Mouse (Mus musculus): ENCODE data around the gene Snx17. TPM values are rescaled to one million over a fixed set of nuclear protein-coding genes. Genes with fewer than 3 reads are reported as not detected.

The Snx17 gene
- polyA plus RNA-seq, 1 experiment from 2014 or later, result 145 TPM

Other genes starting within 250 kb of the Snx17 start
- 2.1 and 3.3 TPM in 2 replicates for gene Cgref1, start 247.6 kb upstream of the Snx17 start, polyA plus RNA-seq (2015; fragmentation: Nextera tagmentation; extraction: Ambion mirVana)
- gene Preb, start 232.9 kb upstream of the Snx17 start, polyA plus RNA-seq (2015; fragmentation: Nextera tagmentation; extraction: Ambion mirVana), result 125 and 129 TPM in 2 replicates
- gene Tcf23, start 224.6 kb upstream of the Snx17 start, polyA plus RNA-seq (2015; fragmentation: Nextera tagmentation; extraction: Ambion mirVana), result 0.21 and 0.40 TPM in 2 replicates
- 170 and 172 TPM in 2 replicates for gene Atraid, start 144.9 kb upstream of the Snx17 start, polyA plus RNA-seq (2015; fragmentation: Nextera tagmentation; extraction: Ambion mirVana)
- 6.1 and 8.2 TPM in 2 replicates for gene Slc5a6, start 144.3 kb upstream of the Snx17 start, polyA plus RNA-seq (2015; fragmentation: Nextera tagmentation; extraction: Ambion mirVana)
- 19.8 and 23.7 TPM in 2 replicates for gene Cad, start 138.4 kb upstream of the Snx17 start, polyA plus RNA-seq (2015; fragmentation: Nextera tagmentation; extraction: Ambion mirVana)
- gene Dnajc5g, start 86.9 kb upstream of the Snx17 start, polyA plus RNA-seq (2015; fragmentation: Nextera tagmentation; extraction: Ambion mirVana), result not detected in 2 replicates
- gene Slc30a3, start 85.0 kb upstream of the Snx17 start, polyA plus RNA-seq (2015; fragmentation: Nextera tagmentation; extraction: Ambion mirVana), result 0.25 and 0.54 TPM in 2 replicates
- 0.65 and 2.3 TPM in 2 replicates for gene Trim54, start 76.5 kb upstream of the Snx17 start, polyA plus RNA-seq (2015; fragmentation: Nextera tagmentation; extraction: Ambion mirVana)
- gene Ucn, start 54.4 kb upstream of the Snx17 start, polyA plus RNA-seq (2015; fragmentation: Nextera tagmentation; extraction: Ambion mirVana), result not detected in 2 replicates
- gene Mpv17, start 39.0 kb upstream of the Snx17 start, polyA plus RNA-seq (2015; fragmentation: Nextera tagmentation; extraction: Ambion mirVana), result 59.0 and 61.3 TPM in 2 replicates
- gene Gm29609, start 13.3 kb upstream of the Snx17 start, polyA plus RNA-seq (2015; fragmentation: Nextera tagmentation; extraction: Ambion mirVana), result 1.5 and 1.9 TPM in 2 replicates
- 72.4 and 78.2 TPM in 2 replicates for gene Gtf3c2, start 13.1 kb upstream of the Snx17 start, polyA plus RNA-seq (2015; fragmentation: Nextera tagmentation; extraction: Ambion mirVana)
- gene Eif2b4, start 203 bp downstream of the Snx17 start, polyA plus RNA-seq (2015; fragmentation: Nextera tagmentation; extraction: Ambion mirVana), result 58.9 and 64.2 TPM in 2 replicates
- gene Zfp513, start 9.1 kb downstream of the Snx17 start, polyA plus RNA-seq (2015; fragmentation: Nextera tagmentation; extraction: Ambion mirVana), result 5.8 and 6.6 TPM in 2 replicates
- 122 and 126 TPM in 2 replicates for gene Ppm1g, start 27.5 kb downstream of the Snx17 start, polyA plus RNA-seq (2015; fragmentation: Nextera tagmentation; extraction: Ambion mirVana)
- gene Nrbp1, start 47.6 kb downstream of the Snx17 start, polyA plus RNA-seq (2015; fragmentation: Nextera tagmentation; extraction: Ambion mirVana), result 152 and 162 TPM in 2 replicates
- 0.57 and 0.60 TPM in 2 replicates for gene Gm9970, start 48.0 kb downstream of the Snx17 start, polyA plus RNA-seq (2015; fragmentation: Nextera tagmentation; extraction: Ambion mirVana)
- gene Krtcap3, start 58.5 kb downstream of the Snx17 start, polyA plus RNA-seq (2015; fragmentation: Nextera tagmentation; extraction: Ambion mirVana), result 38.9 and 40.8 TPM in 2 replicates
- gene Ift172, start 97.9 kb downstream of the Snx17 start, polyA plus RNA-seq (2015; fragmentation: Nextera tagmentation; extraction: Ambion mirVana), result 41.6 and 44.3 TPM in 2 replicates
- gene Fndc4, start 102.9 kb downstream of the Snx17 start, polyA plus RNA-seq (2015; fragmentation: Nextera tagmentation; extraction: Ambion mirVana), result 28.7 and 34.5 TPM in 2 replicates
- 0.38 and 1.0 TPM in 2 replicates for gene Gckr, start 104.2 kb downstream of the Snx17 start, polyA plus RNA-seq (2015; fragmentation: Nextera tagmentation; extraction: Ambion mirVana)

All from lung, embryonic 16.5 days (tissue).